Mouse (Mus musculus) hindbrain, embryonic 10.5 days (tissue): Measurements from ENCODE around the gene Gm17622. TPM values are rescaled to one million over a fixed set of nuclear protein-coding genes. Genes with fewer than 3 reads are reported as not detected.

Experiments used
- polyA plus RNA-seq: library from polyadenylated mRNA; unstranded; fragments of >200 nt; fragmentation: Nextera tagmentation; extraction: Ambion mirVana; gene quantifications from 2 replicates; pipeline ENCODE4 v1.2.1, GENCODE M21; 2016

Gm17622 gene
- polyA plus RNA-seq, 1 experiment from 2014 or later = not detected

Other genes starting within 250 kb of the Gm17622 start
- 17.3 and 18.8 TPM in 2 replicates for gene Poc5, start 102.4 kb upstream of the Gm17622 start, polyA plus RNA-seq
- gene Ankdd1b, start 19.5 kb upstream of the Gm17622 start, polyA plus RNA-seq = 0.21 TPM in 1 of 2 replicates, not detected in the other
- gene Polk, start 51.8 kb downstream of the Gm17622 start, polyA plus RNA-seq = 7.5 and 9.1 TPM in 2 replicates
- gene Col4a3bp, start 51.9 kb downstream of the Gm17622 start, polyA plus RNA-seq = 6.4 and 6.8 TPM in 2 replicates
- 146 and 156 TPM in 2 replicates for gene Hmgcr, start 180.2 kb downstream of the Gm17622 start, polyA plus RNA-seq